Mouse (Mus musculus): ENCODE measurements around the gene Zfp62.

DNA sequence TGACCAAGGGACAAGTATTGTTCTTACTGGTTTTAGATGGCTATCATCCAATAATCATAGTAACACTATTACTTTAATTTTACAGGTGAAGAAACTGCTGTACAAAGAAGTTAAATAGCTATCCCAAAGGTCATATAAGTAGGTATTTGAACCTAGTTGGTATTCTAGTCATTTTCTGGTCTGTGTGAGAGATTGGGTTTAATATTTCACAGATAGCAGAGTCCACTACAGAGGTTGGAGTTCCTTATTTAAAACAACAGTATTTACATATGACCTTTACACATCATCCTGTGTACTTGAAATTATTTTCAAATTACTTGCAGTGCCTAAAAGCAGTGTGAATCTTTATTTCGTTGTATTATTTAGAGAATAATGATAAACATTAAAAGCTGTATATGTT lies 10.4 kb downstream of the Zfp62 start:
- TF ChIP-seq CEBPB (IDR thresholded peaks at IDR 0.05; ENCODE audit: insufficient read depth, poor library complexity, severe bottlenecking) (no peak), POLR2A (IDR thresholded peaks at IDR 0.05; ENCODE audit: insufficient read length, low read depth) (no peak), POLR2AphosphoS2 (IDR thresholded peaks at IDR 0.05; ENCODE audit: insufficient read length, low read depth) (no peak), USF1 (IDR thresholded peaks at IDR 0.05; ENCODE audit: low read depth) (no peak), E2F4 (IDR thresholded peaks at IDR 0.05; ENCODE audit: insufficient read depth) (no peak), MYOD1 (IDR thresholded peaks at IDR 0.05; ENCODE audit: control insufficient read depth in 1 of 3, insufficient read length in 2 of 3, low read depth in 2 of 3) (no peak)

Data from myocyte (in vitro differentiated cells).